Mouse (Mus musculus) limb, embryonic 13.5 days (tissue): ENCODE measurements around the gene Onecut1. TPM values are rescaled to one million over a fixed set of nuclear protein-coding genes. Genes with fewer than 3 reads are reported as not detected.

Experiments used
- ATAC-seq: fragments of 200-750 bp; cut with Nextera tagmentation; 2 replicates; pipeline ENCODE4 v1.8.0; 2017; ENCODE audit warnings: low read depth, moderate number of reproducible peaks, moderate TSS enrichment; ENCODE audit not compliant: low FRiP score
- H3K27ac ChIP-seq: fragments of 300-500 bp; sonication (generic); 2 replicates; pipeline ENCODE4 v1.5.1; 2015; ENCODE audit warnings: inconsistent platforms, mild to moderate bottlenecking, moderate library complexity
- H3K27me3 ChIP-seq: fragments of 300-500 bp; sonication (generic); 2 replicates; pipeline ENCODE4 v1.6.1; 2015; ENCODE audit warnings: mild to moderate bottlenecking, inconsistent platforms
- H3K36me3 ChIP-seq: fragments of 300-500 bp; sonication (generic); 2 replicates; pipeline ENCODE4 v1.6.1; 2015; ENCODE audit warnings: inconsistent platforms, mild to moderate bottlenecking, moderate library complexity
- H3K4me1 ChIP-seq: fragments of 300-500 bp; sonication (generic); 2 replicates; pipeline ENCODE4 v1.6.1; 2015; ENCODE audit warnings: inconsistent platforms
- H3K4me2 ChIP-seq: fragments of 300-500 bp; sonication (generic); replicated peaks from 2 replicates; pipeline ENCODE4 v1.6.1; 2015; ENCODE audit warnings: inconsistent platforms, mild to moderate bottlenecking, moderate library complexity
- H3K4me3 ChIP-seq: fragments of 300-500 bp; sonication (generic); 2 replicates; pipeline ENCODE4 v1.5.1; 2015; ENCODE audit warnings: moderate library complexity, mild to moderate bottlenecking, inconsistent platforms
- H3K9ac ChIP-seq: fragments of 300-500 bp; sonication (generic); 2 replicates; pipeline ENCODE4 v1.6.1; 2015; ENCODE audit warnings: mild to moderate bottlenecking, inconsistent platforms
- H3K9me3 ChIP-seq: fragments of 300-500 bp; sonication (generic); 2 replicates; pipeline ENCODE4 v1.6.1; 2016; ENCODE audit warnings: inconsistent platforms
- WGBS: fragments of 180-500 bp; shearing (Covaris S2); methylation state at CpG from one replicate; pipeline ENCODE4 v1.1.7; 2015; 5-methylcytosine and 5-hydroxymethylcytosine counted together
- polyA plus RNA-seq: library from polyadenylated mRNA; unstranded; fragments of >200 nt; fragmentation: Nextera tagmentation; extraction: Ambion mirVana; gene quantifications from 2 replicates; pipeline ENCODE4 v1.2.1, GENCODE M21; 2015

The Onecut1 gene
- polyA plus RNA-seq: 0.04 TPM in 1 of 2 replicates, not detected in the other

GRCm38 (mm10) chr9:74861561-74861980 is at the start of gene Onecut1:
TSS of gene Onecut1 (plus strand) at chr9:74861921.
- peak; percentile 77 for ATAC-seq
- WGBS: under 1% methylated on average over 39 of the region's 45 CpGs
- peaks cover 100% of the 10 kb centered on the region for H3K27me3 ChIP-seq

DNA sequence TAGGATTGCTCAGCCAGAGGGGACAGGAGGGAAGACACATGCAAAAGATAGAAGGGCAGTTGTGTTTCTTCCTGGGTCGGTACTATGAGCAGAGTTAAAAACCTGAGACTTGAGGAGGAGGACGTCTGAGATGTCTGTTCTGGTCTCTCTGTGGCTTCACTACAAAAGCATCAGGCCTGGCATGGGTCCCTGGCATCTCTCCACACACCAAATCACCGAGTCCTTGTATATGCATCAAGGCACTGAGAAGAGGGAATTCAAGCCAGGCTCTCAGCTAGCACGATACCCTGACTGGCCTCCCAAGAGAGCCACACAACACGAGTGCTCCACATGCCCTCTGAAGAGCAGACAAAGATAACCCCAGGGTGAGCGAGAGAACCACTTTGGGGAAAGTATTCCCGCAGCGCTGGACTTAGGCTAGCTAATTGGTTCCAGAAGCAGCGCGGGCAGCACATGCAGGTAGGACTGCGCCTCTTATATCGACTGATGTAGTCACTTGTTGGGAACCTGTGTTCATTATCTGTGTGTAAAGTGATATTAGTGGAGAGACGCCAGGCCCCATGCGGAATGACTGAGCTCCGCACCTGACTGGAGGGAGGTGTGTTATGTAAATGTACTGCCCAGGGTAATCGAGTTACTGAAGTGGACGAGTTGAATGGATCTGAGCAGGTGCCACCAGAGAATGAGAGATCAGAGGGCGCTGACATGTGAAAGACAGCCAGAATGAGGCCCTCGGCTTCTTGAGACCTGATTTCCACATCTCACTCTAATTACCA is 41.8 kb upstream of the Onecut1 start:
- H3K9ac ChIP-seq: no peak overlapping the region
- H3K4me2 ChIP-seq: no peak overlapping the region
- no peak overlapping the region for H3K27ac ChIP-seq

More at GRCm38 (mm10) chr9:74861561-74861980, at the start of gene Onecut1:
- Histone ChIP-seq H3K4me2 (peak within 1 kb of the TSS; percentile 90), H3K27ac (no peak within 1 kb of the TSS), H3K9ac (peak within 1 kb of the TSS; percentile 56), H3K4me1 (peaks cover 25% of the 10 kb centered on the region), H3K9me3 (no peaks in the 10 kb centered on the region), H3K4me3 (peak within 1 kb of the TSS; percentile 51), H3K36me3 (no peaks in the 10 kb centered on the region)

DNA sequence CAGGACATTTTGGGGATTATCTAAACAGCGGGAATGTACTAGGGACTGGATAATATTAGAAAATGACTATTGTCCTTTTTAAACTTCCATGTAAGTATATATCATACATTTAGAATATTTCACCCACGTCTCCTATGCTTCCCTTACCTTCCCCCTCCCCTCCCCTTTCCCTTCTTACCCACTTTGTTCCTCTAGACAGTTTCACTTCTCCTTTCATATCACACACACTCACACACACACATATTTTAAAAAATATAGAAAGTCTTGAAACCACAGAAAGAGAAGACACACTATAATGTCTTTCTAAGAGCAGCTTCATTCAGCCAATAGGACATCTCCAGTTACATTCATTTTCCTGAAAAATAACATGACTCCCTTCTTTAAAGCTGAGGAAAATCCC is 36.6 kb upstream of the Onecut1 start:
- Histone ChIP-seq H3K27ac (no peak overlapping the region), H3K36me3 (no peaks in the 10 kb centered on the region), H3K4me1 (peaks cover 2% of the 10 kb centered on the region; the same call in 1 of the 2 replicates), H3K9ac (no peak overlapping the region), H3K4me2 (no peak overlapping the region), H3K4me3 (no peak overlapping the region), H3K27me3 (peaks cover 6% of the 10 kb centered on the region), H3K9me3 (no peaks in the 10 kb centered on the region)
- WGBS: 81% methylated on average over 2 of the region's 2 CpGs
- no peak for ATAC-seq

More for the DNA sequence above, 41.8 kb upstream of the Onecut1 start:
- Histone ChIP-seq H3K4me1 (peaks cover 5% of the 10 kb centered on the region; the same call in 1 of the 2 replicates), H3K36me3 (no peaks in the 10 kb centered on the region), H3K9me3 (no peaks in the 10 kb centered on the region), H3K4me3 (no peak overlapping the region), H3K27me3 (peaks cover 3% of the 10 kb centered on the region; the same call in 1 of the 2 replicates)
- ATAC-seq: no peak
- WGBS: 35% methylated on average over 19 of the region's 19 CpGs

DNA sequence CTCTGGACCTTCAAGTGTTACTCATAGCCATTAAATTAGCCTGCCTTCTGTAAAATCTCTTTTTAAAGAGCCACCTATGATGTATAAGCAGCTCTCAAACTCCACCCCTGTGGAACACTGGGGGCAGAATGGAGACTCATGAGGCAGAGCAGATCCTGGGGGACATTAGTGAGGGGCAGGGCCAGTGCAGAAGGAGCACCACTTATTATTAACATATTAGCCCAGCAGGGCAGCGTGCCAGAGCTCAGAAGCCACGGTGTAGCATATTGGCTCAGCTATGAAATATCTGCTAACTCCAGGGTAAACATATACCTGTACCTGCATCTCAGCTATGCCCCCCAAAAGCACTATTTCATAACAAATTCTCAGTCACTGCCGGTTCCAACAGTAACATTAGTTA is 32.5 kb upstream of the Onecut1 start:
- no peak overlapping the region for H3K4me3 ChIP-seq
- peaks cover 3% of the 10 kb centered on the region; the same call in 1 of the 2 replicates for H3K27me3 ChIP-seq
- WGBS: 65% methylated on average over 3 of the region's 3 CpGs
- no peaks in the 10 kb centered on the region for H3K4me1 ChIP-seq
- no peak overlapping the region for H3K27ac ChIP-seq
- H3K36me3 ChIP-seq: no peaks in the 10 kb centered on the region
- ATAC-seq: no peak
- H3K9ac ChIP-seq: no peak overlapping the region
- no peaks in the 10 kb centered on the region for H3K9me3 ChIP-seq
- no peak overlapping the region for H3K4me2 ChIP-seq

DNA sequence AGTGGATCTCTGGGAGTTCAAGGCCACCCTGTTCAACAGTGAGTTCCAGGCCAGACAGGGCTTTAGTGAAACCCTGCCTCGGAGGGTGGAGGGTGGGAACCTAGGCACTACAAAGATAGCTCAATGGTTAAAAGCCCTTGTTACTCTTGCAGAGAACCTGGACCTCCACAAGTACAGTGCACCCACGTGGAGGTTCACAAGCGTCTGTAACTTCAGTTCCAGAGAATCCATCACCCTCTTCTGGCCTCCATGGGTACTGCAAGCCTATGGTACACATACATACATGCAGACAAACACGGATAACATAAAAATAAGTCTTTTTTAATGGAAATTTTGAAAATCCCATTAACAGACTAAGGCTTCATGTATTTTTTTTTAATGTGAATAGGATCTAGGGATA is 18.8 kb upstream of the Onecut1 start:
- 83% methylated on average over 4 of the region's 4 CpGs for WGBS

GRCm38 (mm10) chr9:74846867-74847830 is 14.6 kb upstream of the Onecut1 start:
- Histone ChIP-seq H3K27me3 (peaks cover 92% of the 10 kb centered on the region), H3K4me3 (no peak overlapping the region), H3K27ac (no peak overlapping the region), H3K9ac (no peak overlapping the region), H3K4me2 (no peak overlapping the region), H3K9me3 (peaks cover 4% of the 10 kb centered on the region; the same call in 1 of the 2 replicates), H3K36me3 (no peaks in the 10 kb centered on the region), H3K4me1 (peaks cover 12% of the 10 kb centered on the region)
- under 1% methylated on average over 33 of the region's 33 CpGs for WGBS
- no peak for ATAC-seq

More for the DNA sequence above, 18.8 kb upstream of the Onecut1 start:
- no peak overlapping the region for H3K4me3 ChIP-seq
- H3K36me3 ChIP-seq: no peaks in the 10 kb centered on the region
- H3K27ac ChIP-seq: no peak overlapping the region
- ATAC-seq: no peak
- no peak overlapping the region for H3K4me2 ChIP-seq
- peaks cover 56% of the 10 kb centered on the region for H3K27me3 ChIP-seq
- H3K4me1 ChIP-seq: no peaks in the 10 kb centered on the region
- H3K9me3 ChIP-seq: peaks cover 4% of the 10 kb centered on the region; the same call in 1 of the 2 replicates
- no peak overlapping the region for H3K9ac ChIP-seq

DNA sequence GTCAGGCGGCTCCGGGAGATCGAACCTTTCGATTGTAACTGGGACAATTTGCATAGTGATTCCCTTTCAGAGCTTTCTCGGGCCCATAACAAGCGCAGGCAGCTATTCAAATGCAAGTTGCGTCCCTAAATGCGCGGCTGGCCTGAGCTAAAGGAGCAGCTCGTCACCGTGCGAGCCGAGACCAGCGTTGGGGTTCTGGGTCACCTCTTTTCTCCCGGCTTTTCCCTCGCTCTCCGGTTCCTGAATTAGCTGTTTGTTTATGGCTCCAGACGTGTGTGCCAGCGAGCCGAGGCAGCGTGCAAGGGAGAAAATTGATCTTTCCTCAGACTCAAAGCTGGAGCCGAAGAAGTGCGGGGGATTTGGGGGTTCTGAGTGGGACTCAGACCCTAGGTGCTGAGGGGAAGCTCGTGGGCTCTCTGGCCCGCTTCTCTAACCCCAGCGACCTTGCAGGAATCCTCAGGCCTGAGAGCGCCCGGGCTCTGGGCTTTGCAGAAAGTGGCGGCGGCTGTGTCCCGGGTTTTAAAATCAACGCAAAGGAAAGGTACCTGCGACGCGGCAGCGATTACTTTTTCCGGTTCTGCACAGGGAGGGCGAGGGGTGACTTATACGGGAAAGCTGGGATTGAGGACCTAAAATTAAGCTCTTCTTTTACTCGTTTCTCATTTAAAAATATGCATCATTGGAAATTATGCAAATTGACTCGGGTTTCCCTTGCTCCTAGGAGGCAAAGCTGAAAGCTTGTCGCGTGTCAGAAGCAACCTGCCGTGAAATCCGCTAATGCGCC is 13.1 kb upstream of the Onecut1 start:
- no peaks in the 10 kb centered on the region for H3K36me3 ChIP-seq
- WGBS: under 1% methylated on average over 46 of the region's 46 CpGs
- H3K9ac ChIP-seq: 0 out of 2 replicates have a peak overlapping the region, but pooled peaks have one; percentile 19
- peak overlapping the region; percentile 42 for H3K4me3 ChIP-seq
- H3K4me2 ChIP-seq: peak overlapping the region; percentile 69
- no peaks in the 10 kb centered on the region for H3K9me3 ChIP-seq
- ATAC-seq: no peak
- peaks cover 100% of the 10 kb centered on the region for H3K27me3 ChIP-seq
- H3K4me1 ChIP-seq: peaks cover 12% of the 10 kb centered on the region
- H3K27ac ChIP-seq: no peak overlapping the region

DNA sequence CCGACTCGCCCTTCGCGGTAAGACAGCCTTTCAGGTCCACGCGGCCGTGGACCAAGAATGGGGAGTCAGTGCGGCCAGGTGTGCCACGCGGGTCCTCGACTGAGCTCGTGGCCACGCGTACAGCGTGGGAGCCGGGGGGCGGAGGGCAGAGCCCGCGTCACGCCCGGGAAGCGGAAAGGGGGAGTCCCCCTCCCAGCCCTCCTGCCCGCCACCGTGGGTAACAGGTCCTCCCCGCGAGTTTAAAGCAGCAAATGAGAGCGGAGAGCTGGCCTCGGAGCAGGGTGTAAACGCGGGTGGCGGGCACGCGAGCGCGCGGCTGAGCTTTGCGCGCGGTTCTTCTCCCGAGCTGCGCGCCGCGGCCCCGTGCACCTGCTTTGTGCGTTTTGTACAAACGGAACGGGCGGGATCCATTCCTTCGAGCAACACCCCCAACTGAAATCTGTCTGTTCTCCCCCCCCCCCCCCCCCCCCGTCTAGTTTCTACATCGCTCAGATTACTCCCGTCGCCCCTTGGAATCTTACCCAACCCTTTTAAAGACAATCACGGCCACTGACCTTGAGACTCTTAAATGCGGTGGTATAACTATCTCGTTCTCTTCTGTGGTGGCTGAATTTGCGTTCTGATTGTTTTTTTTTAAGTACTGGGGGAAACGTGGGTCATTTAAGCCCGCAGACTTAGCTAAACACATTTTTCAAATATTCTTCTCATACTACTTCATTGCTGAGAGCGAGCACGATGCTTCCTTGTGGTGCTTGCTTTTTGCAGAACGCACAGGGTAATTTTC is 12.3 kb upstream of the Onecut1 start:
- WGBS: 1% methylated on average over 59 of the region's 63 CpGs
- ATAC-seq: peak; percentile 25; the same call in 1 of the 2 replicates
- Histone ChIP-seq H3K4me2 (peak overlapping the region; percentile 69), H3K9ac (no peak overlapping the region), H3K4me1 (peaks cover 12% of the 10 kb centered on the region), H3K27ac (no peak overlapping the region), H3K4me3 (peak overlapping the region; percentile 42), H3K9me3 (no peaks in the 10 kb centered on the region), H3K36me3 (no peaks in the 10 kb centered on the region), H3K27me3 (peaks cover 100% of the 10 kb centered on the region)

GRCm38 (mm10) chr9:74849979-74850780 is 11.5 kb upstream of the Onecut1 start:
- no peaks in the 10 kb centered on the region for H3K36me3 ChIP-seq
- ATAC-seq: no peak
- 3% methylated on average over 12 of the region's 12 CpGs for WGBS
- no peaks in the 10 kb centered on the region for H3K9me3 ChIP-seq
- H3K27me3 ChIP-seq: peaks cover 99% of the 10 kb centered on the region
- peaks cover 12% of the 10 kb centered on the region for H3K4me1 ChIP-seq
- H3K27ac ChIP-seq: no peak overlapping the region
- no peak overlapping the region for H3K4me3 ChIP-seq
- no peak overlapping the region for H3K9ac ChIP-seq
- H3K4me2 ChIP-seq: no peak overlapping the region

- H3K4me2 ChIP-seq: no peak overlapping the region
- whole genome bisulfite sequencing: 4% methylated on average over 5 of the region's 5 CpGs
- H3K4me3 ChIP-seq: no peak overlapping the region
- peaks cover 12% of the 10 kb centered on the region for H3K4me1 ChIP-seq
- no peak for ATAC-seq
- no peaks in the 10 kb centered on the region for H3K9me3 ChIP-seq
- no peaks in the 10 kb centered on the region for H3K36me3 ChIP-seq
- peaks cover 99% of the 10 kb centered on the region for H3K27me3 ChIP-seq
- no peak overlapping the region for H3K9ac ChIP-seq
- H3K27ac ChIP-seq: no peak overlapping the region
Observed at GRCm38 (mm10) chr9:74850781-74851145, 11.0 kb upstream of the Onecut1 start.
